Mouse (Mus musculus): Measurements from ENCODE around the gene Gm9887. TPM values are rescaled to one million over a fixed set of nuclear protein-coding genes. Genes with fewer than 3 reads are reported as not detected.
"Not testable (repeated sequence)": the region's sequence is repeated elsewhere in the genome, so short reads cannot be mapped to it uniquely, and the experiment has no call there.

The Gm9887 gene
- polyA plus RNA-seq, 1 experiment, result 6.5 TPM

- TF ChIP-seq MYOD1 (IDR thresholded peaks at IDR 0.05; ENCODE audit: control insufficient read depth, insufficient read length, low read depth) (no peak), MYOG (IDR thresholded peaks at IDR 0.05; ENCODE audit: control insufficient read depth, extremely low read depth, insufficient read length) (no peak), CTCF (IDR thresholded peaks at IDR 0.05; ENCODE audit: control insufficient read depth, insufficient read depth, insufficient read length) (no peak), USF1 (IDR thresholded peaks at IDR 0.05; ENCODE audit: low read depth) (no peak)
- Histone ChIP-seq H3K79me2 (ENCODE audit: control insufficient read depth, insufficient read depth) (no peaks in the 10 kb centered on the region), H3K4me3 (ENCODE audit: insufficient read depth, poor library complexity, severe bottlenecking) (no peak overlapping the region)
These were observed 5.8 kb downstream of the Gm9887 start for GRCm38 (mm10) chr12:69366424-69366823.

GRCm38 (mm10) chr12:69365757-69366156, 6.5 kb downstream of the Gm9887 start:
- H3K79me2 ChIP-seq (ENCODE audit: control insufficient read depth, insufficient read depth), result no peaks in the 10 kb centered on the region
- TF ChIP-seq CEBPB (IDR thresholded peaks at IDR 0.05; ENCODE audit: low read depth) (no peak), FOSL1 (IDR thresholded peaks at IDR 0.05; ENCODE audit: insufficient read depth, low read length, poor library complexity, severe bottlenecking) (no peak), USF1 (IDR thresholded peaks at IDR 0.05; ENCODE audit: low read depth) (no peak), MYOD1 (IDR thresholded peaks at IDR 0.05; ENCODE audit: control insufficient read depth, insufficient read length, low read depth) (no peak), MYOG (IDR thresholded peaks at IDR 0.05; ENCODE audit: control insufficient read depth, extremely low read depth, insufficient read length) (no peak), MAX (IDR thresholded peaks at IDR 0.05) (no peak), CTCF (IDR thresholded peaks at IDR 0.05; ENCODE audit: control insufficient read depth, insufficient read depth, insufficient read length) (no peak)
- H3K27me3 ChIP-seq (ENCODE audit: control insufficient read depth, insufficient read depth, insufficient read length), result no peaks in the 10 kb centered on the region
- H3K4me3 ChIP-seq (ENCODE audit: insufficient read depth, poor library complexity, severe bottlenecking), result no peak overlapping the region
- H3ac ChIP-seq (ENCODE audit: control insufficient read depth, insufficient read length, low read depth), result no peak overlapping the region
- H3K79me3 ChIP-seq (ENCODE audit: low read depth), result no peaks in the 10 kb centered on the region
- no peaks in the 10 kb centered on the region for H3K36me3 ChIP-seq (ENCODE audit: control insufficient read depth, insufficient read depth)

More at GRCm38 (mm10) chr12:69366424-69366823, 5.8 kb downstream of the Gm9887 start:
- Histone ChIP-seq H3K36me3 (ENCODE audit: control insufficient read depth, insufficient read depth) (no peaks in the 10 kb centered on the region), H3K27me3 (ENCODE audit: control insufficient read depth, insufficient read depth, insufficient read length) (no peaks in the 10 kb centered on the region), H3K79me3 (ENCODE audit: low read depth) (no peaks in the 10 kb centered on the region), H3ac (ENCODE audit: control insufficient read depth, insufficient read length, low read depth) (no peak overlapping the region)

GRCm38 (mm10) chr12:69363899-69364762, 8.1 kb downstream of the Gm9887 start:
- TF ChIP-seq CTCF (IDR thresholded peaks at IDR 0.05; ENCODE audit: control insufficient read depth, insufficient read depth, insufficient read length) (no peak), USF1 (IDR thresholded peaks at IDR 0.05; ENCODE audit: low read depth) (no peak), FOSL1 (IDR thresholded peaks at IDR 0.05; ENCODE audit: insufficient read depth, low read length, poor library complexity, severe bottlenecking) (no peak), MYOD1 (IDR thresholded peaks at IDR 0.05; ENCODE audit: control insufficient read depth, insufficient read length, low read depth) (no peak), MAX (IDR thresholded peaks at IDR 0.05) (no peak), CEBPB (IDR thresholded peaks at IDR 0.05; ENCODE audit: low read depth) (no peak), MYOG (IDR thresholded peaks at IDR 0.05; ENCODE audit: control insufficient read depth, extremely low read depth, insufficient read length) (no peak)
- Histone ChIP-seq H3K4me3 (ENCODE audit: insufficient read depth, poor library complexity, severe bottlenecking) (peak overlapping the region; percentile 33), H3K27me3 (ENCODE audit: control insufficient read depth, insufficient read depth, insufficient read length) (no peaks in the 10 kb centered on the region), H3K36me3 (ENCODE audit: control insufficient read depth, insufficient read depth) (no peaks in the 10 kb centered on the region), H3K79me2 (ENCODE audit: control insufficient read depth, insufficient read depth) (no peaks in the 10 kb centered on the region), H3ac (ENCODE audit: control insufficient read depth, insufficient read length, low read depth) (peak overlapping the region; percentile 59), H3K79me3 (ENCODE audit: low read depth) (no peaks in the 10 kb centered on the region)

- H3ac ChIP-seq (ENCODE audit: control insufficient read depth, insufficient read length, low read depth); H3K36me3 ChIP-seq (ENCODE audit: control insufficient read depth, insufficient read depth); H3K79me3 ChIP-seq (ENCODE audit: low read depth); H3K27me3 ChIP-seq (ENCODE audit: control insufficient read depth, insufficient read depth, insufficient read length); H3K79me2 ChIP-seq (ENCODE audit: control insufficient read depth, insufficient read depth); H3K4me3 ChIP-seq (ENCODE audit: insufficient read depth, poor library complexity, severe bottlenecking): not testable (repeated sequence)
These were observed 9.1 kb downstream of the Gm9887 start for GRCm38 (mm10) chr12:69363110-69363509.

- Histone ChIP-seq H3K36me3 (ENCODE audit: control insufficient read depth, insufficient read depth) (no peaks in the 10 kb centered on the region), H3K27me3 (ENCODE audit: control insufficient read depth, insufficient read depth, insufficient read length) (no peaks in the 10 kb centered on the region), H3K4me3 (ENCODE audit: insufficient read depth, poor library complexity, severe bottlenecking) (no peak overlapping the region), H3ac (ENCODE audit: control insufficient read depth, insufficient read length, low read depth) (no peak overlapping the region), H3K79me2 (ENCODE audit: control insufficient read depth, insufficient read depth) (no peaks in the 10 kb centered on the region), H3K79me3 (ENCODE audit: low read depth) (no peaks in the 10 kb centered on the region)
- TF ChIP-seq MYOG (IDR thresholded peaks at IDR 0.05; ENCODE audit: control insufficient read depth, extremely low read depth, insufficient read length) (no peak), CEBPB (IDR thresholded peaks at IDR 0.05; ENCODE audit: low read depth) (no peak), CTCF (IDR thresholded peaks at IDR 0.05; ENCODE audit: control insufficient read depth, insufficient read depth, insufficient read length) (no peak), FOSL1 (IDR thresholded peaks at IDR 0.05; ENCODE audit: insufficient read depth, low read length, poor library complexity, severe bottlenecking) (no peak), MYOD1 (IDR thresholded peaks at IDR 0.05; ENCODE audit: control insufficient read depth, insufficient read length, low read depth) (no peak), MAX (IDR thresholded peaks at IDR 0.05) (no peak), USF1 (IDR thresholded peaks at IDR 0.05; ENCODE audit: low read depth) (no peak)
These were observed 9.9 kb downstream of the Gm9887 start for GRCm38 (mm10) chr12:69362388-69362787.

GRCm38 (mm10) chr12:69361919-69362318, 10.3 kb downstream of the Gm9887 start:
- H3ac ChIP-seq (ENCODE audit: control insufficient read depth, insufficient read length, low read depth), result peak overlapping the region; percentile 59
- peaks cover 1% of the 10 kb centered on the region for H3K79me3 ChIP-seq (ENCODE audit: low read depth)
- H3K79me2 ChIP-seq (ENCODE audit: control insufficient read depth, insufficient read depth), result peaks cover 2% of the 10 kb centered on the region
- no peak for TF ChIP-seq CTCF (IDR thresholded peaks at IDR 0.05; ENCODE audit: control insufficient read depth, insufficient read depth, insufficient read length)
- no peak for TF ChIP-seq FOSL1 (IDR thresholded peaks at IDR 0.05; ENCODE audit: insufficient read depth, low read length, poor library complexity, severe bottlenecking)
- TF ChIP-seq MYOD1 (IDR thresholded peaks at IDR 0.05; ENCODE audit: control insufficient read depth, insufficient read length, low read depth), result no peak
- no peaks in the 10 kb centered on the region for H3K36me3 ChIP-seq (ENCODE audit: control insufficient read depth, insufficient read depth)
- no peaks in the 10 kb centered on the region for H3K27me3 ChIP-seq (ENCODE audit: control insufficient read depth, insufficient read depth, insufficient read length)
- peak overlapping the region; percentile 37 for H3K4me3 ChIP-seq (ENCODE audit: insufficient read depth, poor library complexity, severe bottlenecking)
